Mouse (Mus musculus) kidney, postnatal 0 days (tissue): ENCODE results near the gene Arhgap25. TPM values are rescaled to one million over a fixed set of nuclear protein-coding genes. Genes with fewer than 3 reads are reported as not detected.
A peak's percentile ranks its signal among the peaks of the same experiment; 100 is the strongest.
"Not testable (repeated sequence)": the region's sequence is repeated elsewhere in the genome, so short reads cannot be mapped to it uniquely, and the experiment has no call there.

Experiments used
- ATAC-seq: fragments of 200-750 bp; cut with Nextera tagmentation; replicated peaks from 2 replicates; pipeline ENCODE4 v1.8.0; 2017; ENCODE audit warnings: low read depth, moderate number of reproducible peaks, moderate TSS enrichment, moderate library complexity; ENCODE audit not compliant: low FRiP score
- DNase-seq: peaks from one replicate; pipeline ENCODE4 v3.0.0-alpha.2; 2016; ENCODE audit warnings: low spot score
- H3K27ac ChIP-seq: fragments of 300-500 bp; sonication (generic); 2 replicates; pipeline ENCODE4 v1.5.1; 2014; ENCODE audit warnings: mild to moderate bottlenecking
- H3K27me3 ChIP-seq: fragments of 300-500 bp; sonication (generic); 2 replicates; pipeline ENCODE4 v1.6.1; 2014; ENCODE audit warnings: low read length, mixed read lengths; ENCODE audit not compliant: insufficient read depth
- H3K36me3 ChIP-seq: fragments of 300-500 bp; sonication (generic); 2 replicates; pipeline ENCODE4 v1.6.1; 2014; ENCODE audit warnings: low read length, mixed read lengths; ENCODE audit not compliant: insufficient read depth
- H3K4me1 ChIP-seq: fragments of 300-500 bp; sonication (generic); replicated peaks from 2 replicates; pipeline ENCODE4 v1.6.1; 2014; ENCODE audit warnings: antibody characterized with exemption, low read length, mixed read lengths; ENCODE audit not compliant: insufficient read depth
- H3K4me2 ChIP-seq: fragments of 300-500 bp; sonication (generic); 2 replicates; pipeline ENCODE4 v1.6.1; 2014; ENCODE audit warnings: mild to moderate bottlenecking, low read length, moderate library complexity, mixed read lengths
- H3K4me3 ChIP-seq: fragments of 300-500 bp; sonication (generic); replicated peaks from 2 replicates; pipeline ENCODE4 v1.5.1; 2014; ENCODE audit warnings: low read depth, low read length
- H3K9ac ChIP-seq: fragments of 300-500 bp; sonication (generic); 2 replicates; pipeline ENCODE4 v1.6.1; 2014; ENCODE audit warnings: low read depth, low read length
- H3K9me3 ChIP-seq: fragments of 300-500 bp; sonication (generic); replicated peaks from 2 replicates; pipeline ENCODE4 v1.6.1; 2016; ENCODE audit warnings: low read length, inconsistent platforms, mixed read lengths
- CTCF ChIP-seq: IDR thresholded peaks from 2 replicates; pipeline ENCODE4 v1.5.1; 2016; ENCODE audit warnings: antibody characterized with exemption, low read depth, mild to moderate bottlenecking, moderate library complexity
- WGBS: fragments of 180-500 bp; shearing (Covaris S2); extraction: QIAGEN DNeasy Blood & Tissue Kit; methylation state at CpG from one replicate; pipeline ENCODE4 v1.1.7; 2014; 5-methylcytosine and 5-hydroxymethylcytosine counted together
- polyA plus RNA-seq: library from polyadenylated mRNA; unstranded; fragments of >200 nt; fragmentation: Nextera tagmentation; extraction: Ambion mirVana; gene quantifications from 2 replicates; pipeline ENCODE4 v1.2.1, GENCODE M21; 2015

The Arhgap25 gene
- polyA plus RNA-seq, 1 experiment from 2014 or later = 4.1 TPM

- WGBS = 89% methylated on average over 4 of the region's 4 CpGs
- no peaks in the 10 kb centered on the region for H3K9me3 ChIP-seq
- no peak overlapping the region for H3K27ac ChIP-seq
- no peaks in the 10 kb centered on the region for H3K4me1 ChIP-seq
- no peaks in the 10 kb centered on the region for H3K36me3 ChIP-seq
- ATAC-seq (no peak), DNase-seq (no peak)
- no peak for TF ChIP-seq CTCF
- H3K4me2 ChIP-seq = no peak overlapping the region
- no peak overlapping the region for H3K9ac ChIP-seq
- H3K4me3 ChIP-seq = no peak overlapping the region
- H3K27me3 ChIP-seq = no peaks in the 10 kb centered on the region
Measured at GRCm38 (mm10) chr6:87527366-87527765, 5.7 kb downstream of the Arhgap25 start.

GRCm38 (mm10) chr6:87525126-87525525, 7.9 kb downstream of the Arhgap25 start:
- Histone ChIP-seq H3K36me3 (no peaks in the 10 kb centered on the region), H3K4me1 (no peaks in the 10 kb centered on the region), H3K27ac (no peak overlapping the region), H3K9me3 (no peaks in the 10 kb centered on the region), H3K9ac (no peak overlapping the region), H3K27me3 (no peaks in the 10 kb centered on the region), H3K4me2 (no peak overlapping the region), H3K4me3 (no peak overlapping the region)
- ATAC-seq (no peak), DNase-seq (no peak)
- TF ChIP-seq CTCF = no peak
- 90% methylated on average over 10 of the region's 10 CpGs for WGBS

- DNase-seq (no peak), ATAC-seq (no peak)
- Histone ChIP-seq H3K4me2 (no peak overlapping the region), H3K4me1 (no peaks in the 10 kb centered on the region), H3K9ac (no peak overlapping the region), H3K9me3 (no peaks in the 10 kb centered on the region), H3K4me3 (no peak overlapping the region), H3K27ac (no peak overlapping the region), H3K36me3 (no peaks in the 10 kb centered on the region), H3K27me3 (no peaks in the 10 kb centered on the region)
- TF ChIP-seq CTCF = no peak
- 88% methylated on average over 4 of the region's 4 CpGs for WGBS
Measured at GRCm38 (mm10) chr6:87524281-87524680, 8.8 kb downstream of the Arhgap25 start.

GRCm38 (mm10) chr6:87523736-87524135, 9.3 kb downstream of the Arhgap25 start:
- Histone ChIP-seq H3K9ac (no peak overlapping the region), H3K27me3 (no peaks in the 10 kb centered on the region), H3K4me2 (no peak overlapping the region), H3K36me3 (no peaks in the 10 kb centered on the region), H3K27ac (no peak overlapping the region), H3K4me3 (no peak overlapping the region), H3K9me3 (no peaks in the 10 kb centered on the region), H3K4me1 (no peaks in the 10 kb centered on the region)
- no peak for TF ChIP-seq CTCF
- DNase-seq (no peak), ATAC-seq (no peak)
- WGBS = 71% methylated on average over 7 of the region's 7 CpGs

GRCm38 (mm10) chr6:87523085-87523484, 10.0 kb downstream of the Arhgap25 start:
- 81% methylated on average over 2 of the region's 2 CpGs for WGBS
- Histone ChIP-seq H3K4me3 (no peak overlapping the region), H3K36me3 (no peaks in the 10 kb centered on the region), H3K9me3 (no peaks in the 10 kb centered on the region), H3K4me2 (no peak overlapping the region), H3K4me1 (no peaks in the 10 kb centered on the region), H3K27me3 (no peaks in the 10 kb centered on the region), H3K9ac (no peak overlapping the region), H3K27ac (no peak overlapping the region)
- no peak for DNase-seq
- TF ChIP-seq CTCF = no peak
- ATAC-seq = no peak

- Histone ChIP-seq H3K4me3 (no peak overlapping the region), H3K36me3 (no peaks in the 10 kb centered on the region), H3K4me1 (no peaks in the 10 kb centered on the region), H3K27ac (no peak overlapping the region), H3K9me3 (no peaks in the 10 kb centered on the region), H3K27me3 (no peaks in the 10 kb centered on the region), H3K9ac (no peak overlapping the region), H3K4me2 (no peak overlapping the region)
- peak; percentile 76 for DNase-seq
- 24% methylated on average over 3 of the region's 3 CpGs for WGBS
- ATAC-seq = no peak
- TF ChIP-seq CTCF = peak; percentile 82
Measured at GRCm38 (mm10) chr6:87522236-87522635, 10.8 kb downstream of the Arhgap25 start.

GRCm38 (mm10) chr6:87521705-87522104, 11.4 kb downstream of the Arhgap25 start:
- not testable (repeated sequence) for H3K27ac ChIP-seq, H3K9me3 ChIP-seq, H3K9ac ChIP-seq, H3K4me2 ChIP-seq, DNase-seq, ATAC-seq, H3K4me3 ChIP-seq, H3K4me1 ChIP-seq, H3K36me3 ChIP-seq, H3K27me3 ChIP-seq
- WGBS = 88% methylated on average over 6 of the region's 6 CpGs
